Mouse (Mus musculus) E14TG2a.4 (cell line): Measurements from ENCODE around the gene Scyl1.
A peak's percentile ranks its signal among the peaks of the same experiment; 100 is the strongest.

Experiments used
- H3K27me3 ChIP-seq: 2 replicates; pipeline ENCODE4 v1.6.1; 2014; ENCODE audit warnings: low read length, control low read depth; ENCODE audit not compliant: insufficient read depth
- H3K36me3 ChIP-seq: 2 replicates; pipeline ENCODE4 v1.6.1; 2014; ENCODE audit warnings: low read length, control low read depth; ENCODE audit not compliant: insufficient read depth
- H3K4me1 ChIP-seq: replicated peaks from 2 replicates; pipeline ENCODE4 v1.6.1; 2014; ENCODE audit warnings: low read depth, low read length, control low read depth
- H3K4me3 ChIP-seq: replicated peaks from 2 replicates; pipeline ENCODE4 v1.5.1; 2014; ENCODE audit warnings: mild to moderate bottlenecking, low read length
- H3K9me3 ChIP-seq: 2 replicates; pipeline ENCODE4 v1.6.1; 2014; ENCODE audit warnings: low read length, control low read depth
- CTCF ChIP-seq: conservative IDR thresholded peaks from 2 replicates; pipeline ENCODE4 v1.5.1; 2014; ENCODE audit warnings: low read length
- NANOG ChIP-seq: IDR thresholded peaks from 2 replicates; pipeline ENCODE4 v1.6.1; 2014; ENCODE audit warnings: borderline replicate concordance, low read length, mixed read lengths
- POU5F1 ChIP-seq: IDR thresholded peaks from 2 replicates; pipeline ENCODE4 v1.6.1; 2014; ENCODE audit warnings: low read length, borderline replicate concordance

Gene Scyl1

DNA sequence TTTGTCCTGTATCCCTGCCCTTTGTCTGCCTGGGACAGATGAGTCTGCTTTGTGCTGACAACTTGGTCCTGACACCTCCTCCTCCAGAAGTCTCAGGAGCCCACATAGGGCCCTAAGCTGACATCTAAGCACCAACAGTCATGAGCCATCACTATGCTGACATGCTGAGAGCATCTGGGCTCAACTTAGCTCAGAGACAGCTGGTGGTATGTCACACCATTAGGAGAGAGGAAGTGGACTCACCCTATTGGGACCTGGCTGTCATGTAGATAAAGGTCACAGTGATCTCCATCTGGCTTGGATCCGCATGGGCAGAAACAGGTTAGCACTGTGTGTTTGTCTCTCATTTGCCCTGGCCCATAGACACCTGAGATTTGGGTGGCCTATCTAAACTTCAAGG, 10.9 kb upstream of the Scyl1 start:
- TF ChIP-seq CTCF, result no peak
- Histone ChIP-seq H3K9me3 (0 out of 2 replicates have a peak, but pooled peaks cover 3% of the 10 kb centered on the region), H3K36me3 (no peaks in the 10 kb centered on the region), H3K4me1 (peaks cover 38% of the 10 kb centered on the region), H3K4me3 (no peak overlapping the region), H3K27me3 (no peaks in the 10 kb centered on the region)

DNA sequence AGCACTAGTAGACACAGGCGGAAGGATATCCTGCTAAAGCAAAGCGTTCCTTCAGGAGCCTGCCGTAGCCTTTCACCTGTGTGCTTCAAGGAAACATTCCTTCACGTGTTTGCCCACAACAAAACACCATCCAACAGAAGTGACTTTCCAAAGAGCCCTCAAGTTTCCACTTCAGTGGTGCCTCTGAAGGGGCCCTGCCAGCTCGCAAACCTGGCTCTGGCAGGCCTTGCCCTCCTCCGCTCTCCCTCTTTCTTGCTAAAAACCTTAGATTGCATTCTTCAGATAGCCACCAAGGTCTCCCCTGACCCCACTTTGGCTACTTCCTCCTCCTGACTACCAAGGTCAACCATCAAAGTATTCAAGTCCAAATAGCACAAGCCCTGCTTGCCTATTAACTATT, 10.3 kb upstream of the Scyl1 start:
- TF ChIP-seq POU5F1, result no peak
- TF ChIP-seq CTCF, result no peak
- no peak for TF ChIP-seq NANOG
- no peaks in the 10 kb centered on the region for H3K36me3 ChIP-seq
- H3K27me3 ChIP-seq, result no peaks in the 10 kb centered on the region
- H3K9me3 ChIP-seq, result 0 out of 2 replicates have a peak, but pooled peaks cover 3% of the 10 kb centered on the region
- H3K4me1 ChIP-seq, result peaks cover 37% of the 10 kb centered on the region
- H3K4me3 ChIP-seq, result no peak overlapping the region

DNA sequence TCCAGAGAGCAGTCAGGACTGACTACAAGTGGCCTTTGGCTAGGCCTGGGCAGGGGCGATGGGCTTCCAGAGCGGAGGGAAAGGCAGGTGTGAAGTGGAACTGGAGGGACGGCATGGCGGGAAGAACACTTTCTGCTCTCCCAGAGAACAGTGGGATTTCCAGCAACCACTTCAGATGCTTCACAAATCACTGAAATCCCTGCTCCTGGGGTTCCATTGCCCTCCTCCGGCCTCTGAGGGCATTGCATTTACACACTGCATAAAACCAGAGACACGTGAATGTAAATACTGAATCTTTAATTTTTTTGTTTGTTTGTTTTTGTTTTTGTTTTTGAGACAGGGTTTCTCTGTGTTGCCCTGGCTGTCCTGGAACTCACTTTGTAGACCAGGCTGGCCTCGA, 9.0 kb upstream of the Scyl1 start:
- Histone ChIP-seq H3K4me3 (no peak overlapping the region), H3K9me3 (0 out of 2 replicates have a peak, but pooled peaks cover 3% of the 10 kb centered on the region), H3K36me3 (no peaks in the 10 kb centered on the region), H3K27me3 (no peaks in the 10 kb centered on the region), H3K4me1 (peaks cover 34% of the 10 kb centered on the region)
- TF ChIP-seq POU5F1 (no peak), CTCF (peak; percentile 50), NANOG (no peak)

DNA sequence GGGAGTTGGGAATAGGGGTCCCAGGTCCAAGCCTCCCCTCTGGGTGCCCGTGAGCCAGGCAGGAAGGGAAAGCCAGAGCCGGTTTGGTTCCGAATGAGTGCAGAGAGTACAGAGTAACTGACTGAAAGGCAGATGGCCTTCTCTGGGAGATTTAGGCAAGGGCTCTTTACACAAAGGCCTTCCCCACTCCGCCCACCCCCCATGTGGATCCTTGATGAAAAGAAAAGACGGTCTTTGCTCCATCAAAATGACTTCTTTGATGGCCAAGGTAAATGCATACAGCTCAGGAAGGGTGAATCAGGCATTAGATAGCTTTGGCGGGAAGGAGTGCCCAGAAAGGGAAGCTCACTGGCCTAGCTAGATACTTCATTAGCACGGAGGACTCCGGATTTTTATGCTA, 7.1 kb upstream of the Scyl1 start:
- Histone ChIP-seq H3K4me1 (peaks cover 29% of the 10 kb centered on the region), H3K4me3 (peak overlapping the region; percentile 50), H3K27me3 (no peaks in the 10 kb centered on the region), H3K36me3 (no peaks in the 10 kb centered on the region), H3K9me3 (0 out of 2 replicates have a peak, but pooled peaks cover 3% of the 10 kb centered on the region)
- TF ChIP-seq NANOG, result no peak; the same call in 1 of the 2 replicates
- TF ChIP-seq POU5F1, result no peak
- TF ChIP-seq CTCF, result no peak

DNA sequence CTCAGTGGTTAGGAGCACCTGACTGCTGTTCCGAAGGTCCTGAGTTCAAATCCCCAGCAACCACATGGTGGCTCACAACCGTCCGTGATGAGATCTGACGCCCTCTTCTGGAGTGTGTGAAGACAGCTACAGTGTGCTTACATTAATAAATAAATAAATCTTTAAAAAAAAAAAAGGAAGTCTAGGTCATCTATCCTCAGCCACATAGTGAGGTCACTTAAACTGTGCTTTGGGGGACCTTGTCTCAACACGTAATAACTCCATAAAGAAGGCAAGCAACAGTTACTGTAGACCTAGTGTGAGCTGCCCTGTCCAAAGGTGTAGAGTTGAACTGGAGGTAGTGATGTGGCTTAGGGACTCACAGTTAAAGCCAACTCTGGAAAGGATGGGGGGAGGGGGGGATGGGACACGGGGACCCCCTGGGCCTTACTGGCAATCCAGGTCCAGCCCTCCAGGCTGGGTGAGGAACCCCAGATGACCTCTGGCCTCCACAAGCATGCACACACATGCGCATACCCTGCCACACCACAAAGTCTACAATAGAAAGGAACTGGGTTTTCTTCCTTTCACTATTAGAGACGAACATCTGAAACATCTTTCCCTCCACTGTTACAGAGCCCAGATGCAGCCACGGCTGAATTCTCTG, 6.3 kb upstream of the Scyl1 start:
- TF ChIP-seq CTCF (no peak), POU5F1 (peak; percentile 35; the same call in 1 of the 2 replicates), NANOG (no peak)
- no peaks in the 10 kb centered on the region for H3K27me3 ChIP-seq
- H3K36me3 ChIP-seq, result no peaks in the 10 kb centered on the region
- peaks cover 29% of the 10 kb centered on the region for H3K4me1 ChIP-seq
- H3K4me3 ChIP-seq, result peak overlapping the region; percentile 50
- 0 out of 2 replicates have a peak, but pooled peaks cover 3% of the 10 kb centered on the region for H3K9me3 ChIP-seq

DNA sequence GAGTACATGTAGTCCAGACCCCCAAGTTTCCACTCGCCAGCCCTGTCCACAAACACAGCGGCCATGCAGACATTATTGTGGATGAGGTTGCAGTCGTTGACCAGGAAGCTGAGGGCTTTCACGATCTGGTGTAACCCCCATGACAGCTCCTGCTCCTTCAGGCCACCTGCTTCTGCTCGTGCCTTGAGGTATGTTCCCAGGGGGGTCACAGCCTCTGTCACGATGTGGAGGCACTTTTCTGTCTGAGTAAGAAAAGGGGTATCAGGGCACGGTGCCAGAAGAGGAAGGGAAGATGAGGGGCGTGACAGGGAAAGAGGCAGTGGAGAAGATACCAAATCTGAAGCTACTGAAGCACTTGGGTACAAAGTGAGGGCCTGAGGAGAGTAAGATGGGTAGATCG, 908 bp downstream of the Scyl1 start:
- peak overlapping the region; percentile 87 for H3K4me3 ChIP-seq
- TF ChIP-seq CTCF, result no peak
- no peaks in the 10 kb centered on the region for H3K9me3 ChIP-seq
- H3K27me3 ChIP-seq, result peaks cover 9% of the 10 kb centered on the region
- H3K4me1 ChIP-seq, result peaks cover 36% of the 10 kb centered on the region
- peaks cover 51% of the 10 kb centered on the region for H3K36me3 ChIP-seq

DNA sequence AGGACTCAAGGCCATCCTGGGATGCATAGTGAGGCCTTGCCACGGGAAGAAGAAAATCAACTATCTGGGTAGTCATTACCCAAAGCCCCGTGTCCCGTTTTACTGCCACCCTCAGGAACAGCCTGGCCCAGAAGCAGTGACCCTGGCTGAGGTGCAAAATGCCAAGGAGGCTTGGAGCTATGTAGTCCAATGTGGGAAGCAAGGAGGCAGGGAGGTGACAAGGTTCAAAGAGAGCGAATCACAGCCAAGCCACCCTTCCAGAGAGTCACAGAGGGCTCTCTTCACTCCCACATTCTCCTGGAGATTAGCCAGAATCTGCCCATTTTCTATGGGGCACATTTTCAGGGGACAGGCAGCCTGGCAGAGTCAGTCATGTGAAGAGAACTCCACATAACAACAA, 3.9 kb downstream of the Scyl1 start:
- TF ChIP-seq CTCF (no peak), POU5F1 (no peak), NANOG (no peak)
- Histone ChIP-seq H3K4me1 (peaks cover 60% of the 10 kb centered on the region), H3K36me3 (peaks cover 79% of the 10 kb centered on the region), H3K4me3 (no peak overlapping the region), H3K9me3 (no peaks in the 10 kb centered on the region), H3K27me3 (peaks cover 9% of the 10 kb centered on the region)

DNA sequence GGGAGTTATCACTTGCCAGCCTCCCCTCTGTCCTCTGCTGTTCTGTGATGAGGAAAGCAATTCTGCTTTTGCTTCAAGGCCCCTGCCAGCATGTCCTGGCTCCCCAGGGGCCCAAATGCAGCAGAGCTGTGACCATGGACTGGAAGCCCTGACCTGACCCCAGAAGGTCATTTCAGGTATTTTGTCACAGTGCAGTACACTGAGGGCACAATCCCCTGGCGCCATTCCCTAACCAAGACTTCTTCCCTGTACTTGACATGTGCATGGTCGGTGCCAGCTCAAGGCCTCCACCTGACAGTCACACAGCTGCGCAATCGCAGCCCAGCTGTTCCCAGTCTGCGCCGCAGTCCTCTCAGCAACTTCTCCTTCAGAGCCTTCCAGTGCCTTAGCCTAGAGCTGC, 8.1 kb downstream of the Scyl1 start:
- Histone ChIP-seq H3K4me3 (no peak overlapping the region), H3K27me3 (peaks cover 12% of the 10 kb centered on the region)
- TF ChIP-seq POU5F1 (no peak), CTCF (no peak), NANOG (no peak)

DNA sequence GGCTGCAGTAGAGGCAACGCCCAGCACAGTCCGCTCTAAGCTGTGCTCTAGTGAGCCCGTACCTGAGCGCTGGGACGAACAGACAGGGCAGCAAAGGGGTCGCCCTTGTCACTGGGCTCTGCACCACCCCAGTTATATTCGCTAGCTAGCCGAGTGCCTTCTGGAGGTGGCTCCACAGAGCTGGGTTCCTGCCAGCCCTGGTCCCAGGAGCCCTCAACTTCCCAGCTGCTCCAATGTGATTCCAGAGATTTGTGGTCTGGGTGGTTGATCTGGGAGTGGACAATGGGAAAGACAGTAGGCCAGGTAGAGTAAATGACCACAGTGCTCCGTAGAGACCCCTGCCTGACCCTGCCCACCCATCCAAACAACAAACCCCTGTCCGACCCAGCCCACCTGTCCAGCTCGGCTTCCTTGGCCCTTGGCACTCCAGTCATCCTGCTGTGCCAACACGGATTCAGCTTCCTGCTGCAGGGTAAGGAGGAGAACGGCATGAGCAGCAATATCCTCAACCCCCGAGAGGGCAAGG, 12.3 kb downstream of the Scyl1 start:
- peaks cover 52% of the 10 kb centered on the region for H3K27me3 ChIP-seq
- H3K4me1 ChIP-seq, result peaks cover 55% of the 10 kb centered on the region
- H3K36me3 ChIP-seq, result peaks cover 63% of the 10 kb centered on the region
- H3K9me3 ChIP-seq, result no peaks in the 10 kb centered on the region
- TF ChIP-seq POU5F1 (no peak), CTCF (no peak), NANOG (no peak)
- H3K4me3 ChIP-seq, result 0 out of 2 replicates have a peak overlapping the region, but pooled peaks have one; percentile 1

More for the DNA sequence above, 8.1 kb downstream of the Scyl1 start:
- peaks cover 55% of the 10 kb centered on the region for H3K4me1 ChIP-seq
- peaks cover 97% of the 10 kb centered on the region for H3K36me3 ChIP-seq
- no peaks in the 10 kb centered on the region for H3K9me3 ChIP-seq
